Mouse (Mus musculus) c-Kit-positive CD71-positive TER-119-negative erythroid progenitor cells, embryonic 14.5 days (primary cell): Measurements from ENCODE around the gene Gm43302.
"Not testable (repeated sequence)": the region's sequence is repeated elsewhere in the genome, so short reads cannot be mapped to it uniquely, and the experiment has no call there.

Experiments
- DNase-seq: peaks from one replicate; pipeline ENCODE4 v3.0.0-alpha.2; 2013; ENCODE audit warnings: low read depth

The Gm43302 gene

DNA sequence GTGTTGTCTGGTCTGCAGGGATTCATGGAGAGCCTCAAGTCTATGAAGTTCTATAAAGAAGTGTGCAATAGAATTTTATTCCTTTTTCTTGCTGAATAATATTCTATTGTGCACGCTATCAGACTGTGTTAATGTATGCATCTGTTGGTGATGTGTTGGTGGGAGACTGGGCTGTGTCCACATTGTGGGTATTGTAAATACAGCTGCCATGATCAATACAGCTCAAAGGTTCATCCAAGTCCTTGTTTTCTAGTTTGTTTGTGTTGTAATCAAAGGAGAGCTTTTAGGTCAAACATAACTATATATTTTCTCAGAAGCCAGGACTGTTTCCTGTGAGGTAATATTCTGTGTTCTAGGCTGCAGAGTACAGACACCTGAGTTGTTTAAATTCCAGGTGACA lies 94.3 kb downstream of the Gm43302 start:
- not testable (repeated sequence) for DNase-seq

DNA sequence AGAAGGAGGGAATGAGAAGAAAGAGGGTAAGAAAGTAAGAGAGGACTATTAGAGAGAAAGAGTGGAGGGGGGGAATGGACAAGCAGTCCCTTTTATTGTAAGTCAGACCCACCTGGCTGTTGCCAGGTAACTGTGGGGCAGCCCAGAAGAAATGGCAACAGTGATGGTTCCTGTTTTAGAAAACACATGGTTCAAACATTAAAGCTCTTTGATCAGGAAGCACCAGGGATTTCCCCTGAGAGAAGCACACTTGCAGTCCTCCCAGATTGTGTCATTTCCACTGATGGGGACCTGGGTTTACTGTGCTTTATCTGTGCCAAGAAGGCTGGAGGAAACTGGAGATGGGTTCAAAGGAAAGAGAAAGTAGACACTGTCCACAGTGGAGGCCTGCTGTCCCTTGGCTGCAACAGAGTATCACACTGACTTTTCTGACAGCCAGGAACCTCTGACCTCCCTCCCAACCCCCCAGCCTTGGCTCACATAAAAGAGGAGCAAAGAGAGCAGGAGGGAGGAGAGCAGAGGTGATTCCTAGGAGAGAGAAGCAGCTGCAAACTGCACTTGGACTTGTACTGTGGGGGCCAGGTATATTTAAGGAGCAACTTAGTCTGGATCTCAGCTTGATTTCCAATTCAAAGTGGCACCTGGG lies 95.5 kb downstream of the Gm43302 start:
- DNase-seq: not testable (repeated sequence)

DNA sequence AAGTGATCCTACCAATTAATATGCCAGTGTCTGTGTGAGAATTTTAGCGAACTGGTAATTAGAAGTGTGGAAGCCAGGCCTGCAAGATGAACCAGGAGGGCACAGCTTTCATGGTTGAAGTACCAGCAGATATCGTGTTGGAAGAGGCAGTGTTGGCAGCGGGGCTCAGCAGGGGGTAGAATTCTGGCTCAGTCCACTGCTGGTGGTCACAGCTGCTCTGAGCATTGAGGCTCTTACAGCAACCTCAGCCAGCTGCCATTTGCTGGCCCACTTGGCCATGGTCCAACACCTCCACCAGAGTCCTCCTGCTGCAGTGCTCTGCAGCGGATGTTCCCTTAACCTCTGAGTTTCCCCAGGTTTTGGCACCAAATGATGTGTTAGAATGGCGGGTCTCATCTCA lies 97.2 kb downstream of the Gm43302 start:
- not testable (repeated sequence) for DNase-seq

DNA sequence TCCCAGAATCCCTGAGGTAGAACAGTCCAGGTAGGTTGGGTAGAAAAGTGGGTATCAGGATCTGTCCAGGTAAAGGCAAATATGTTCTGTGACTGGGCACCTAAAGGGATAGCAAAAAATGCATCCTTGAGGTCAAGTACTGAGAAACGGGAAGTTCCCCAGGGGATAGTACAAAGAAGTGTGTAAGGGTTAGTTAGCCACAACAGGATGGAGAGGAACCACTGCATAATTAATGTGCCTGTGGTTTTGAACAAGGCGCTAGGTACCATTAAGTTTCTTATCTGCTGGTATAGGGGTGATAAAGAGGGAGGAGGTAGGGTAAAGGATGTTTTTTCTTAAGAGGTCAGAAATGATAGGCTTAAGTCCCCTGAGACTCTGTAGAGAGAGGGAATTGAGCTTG lies 101.0 kb downstream of the Gm43302 start:
- not testable (repeated sequence) for DNase-seq

DNA sequence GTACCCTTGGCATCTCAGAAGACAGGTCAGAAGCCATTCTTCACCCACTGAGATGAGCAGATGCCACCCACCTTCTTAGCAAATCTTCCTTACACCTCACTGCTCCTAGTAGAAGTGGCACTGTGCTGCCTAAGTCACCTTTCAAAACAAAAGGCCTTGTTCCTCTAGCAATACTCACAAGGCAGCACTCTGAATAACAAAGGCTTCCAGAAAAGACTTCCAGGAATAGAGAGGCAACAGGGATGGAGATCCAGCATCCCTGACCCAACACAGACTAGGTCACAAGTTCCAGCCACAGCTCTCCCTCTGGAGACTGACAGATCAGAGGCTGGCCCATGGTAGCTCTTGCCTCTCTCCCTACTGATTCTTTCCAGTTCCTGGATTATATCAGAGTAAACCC lies 112.0 kb downstream of the Gm43302 start:
- no peak for DNase-seq
